Mouse (Mus musculus) CH12.LX (cell line): ENCODE results near the gene Dlg5. TPM values are rescaled to one million over a fixed set of nuclear protein-coding genes. Genes with fewer than 3 reads are reported as not detected.

Experiments
- DNase-seq: peaks from one replicate; pipeline ENCODE4 v3.0.0-alpha.2; 2013; ENCODE audit errors: extremely low read depth
- H3K27ac ChIP-seq: 2 replicates; pipeline ENCODE4 v1.5.1; 2012; ENCODE audit warnings: low read depth, mild to moderate bottlenecking, control low read depth, moderate library complexity; ENCODE audit not compliant: insufficient read depth
- H3K27me3 ChIP-seq: replicated peaks from 2 replicates; pipeline ENCODE3; 2012; ENCODE audit warnings: inconsistent platforms
- H3K36me3 ChIP-seq, 2 experiments: replicated peaks in 1 of 2; 2 replicates each; pipeline versions ENCODE3 to v1.6.1; 2012; ENCODE audit warnings: inconsistent platforms in 1 of 2, low read length in 1 of 2, mild to moderate bottlenecking in 1 of 2, mixed read lengths in 1 of 2, moderate library complexity in 1 of 2; ENCODE audit not compliant: control insufficient read depth in 1 of 2, insufficient read depth in 1 of 2
- H3K4me1 ChIP-seq, 2 experiments: 2 replicates each; pipeline ENCODE4 v1.6.1; 2012; ENCODE audit warnings: inconsistent platforms in 1 of 2, moderate library complexity in 1 of 2; ENCODE audit not compliant: insufficient read depth in 2 of 2, control insufficient read depth in 1 of 2
- H3K4me2 ChIP-seq: 2 replicates; pipeline ENCODE4 v1.6.1; 2012; ENCODE audit warnings: low read depth, mild to moderate bottlenecking, control low read depth; ENCODE audit not compliant: poor library complexity, insufficient read depth, severe bottlenecking
- H3K4me3 ChIP-seq, 3 experiments: fragments of 150-350 bp in 1 of 3; sonication (generic) in 1 of 3; replicated peaks in 1 of 3; 2 replicates each; pipeline versions ENCODE3 to v1.5.1; 2011 to 2012; ENCODE audit warnings: low read depth in 2 of 3, low read length in 2 of 3, mild to moderate bottlenecking in 2 of 3, moderate library complexity in 2 of 3, control low read depth in 1 of 3, improper control_type of control experiment in 1 of 3, inconsistent platforms in 1 of 3, mixed read lengths in 1 of 3; ENCODE audit not compliant: poor library complexity in 1 of 3
- H3K79me2 ChIP-seq: replicated peaks from 2 replicates; pipeline ENCODE4 v1.6.1; 2012; ENCODE audit warnings: mild to moderate bottlenecking, moderate library complexity; ENCODE audit not compliant: control insufficient read depth, poor library complexity, insufficient read depth, severe bottlenecking; ENCODE audit errors: extremely low read depth
- H3K9ac ChIP-seq: 2 replicates; pipeline ENCODE4 v1.6.1; 2012; ENCODE audit warnings: low read depth, mild to moderate bottlenecking, control low read depth, moderate library complexity; ENCODE audit not compliant: insufficient read depth
- H3K9me3 ChIP-seq: replicated peaks from 2 replicates; pipeline ENCODE3; 2012; ENCODE audit warnings: low read length, inconsistent platforms, mixed read lengths
- CHD2 ChIP-seq: IDR thresholded peaks from 2 replicates; pipeline ENCODE4 v1.6.1; 2011; ENCODE audit warnings: low read length, improper control_type of control experiment
- E2F4 ChIP-seq: IDR thresholded peaks from 2 replicates; pipeline ENCODE4 v1.6.1; 2011; ENCODE audit warnings: low read depth, low read length, improper control_type of control experiment; ENCODE audit not compliant: insufficient replicate concordance
- EP300 ChIP-seq: IDR thresholded peaks from 2 replicates; pipeline ENCODE4 v1.6.1; 2011; ENCODE audit warnings: low read length, improper control_type of control experiment
- GABPA ChIP-seq: IDR thresholded peaks from 2 replicates; pipeline ENCODE4 v1.6.1; 2012; ENCODE audit warnings: low read depth, low read length, improper control_type of control experiment, inconsistent platforms; ENCODE audit not compliant: insufficient replicate concordance
- HCFC1 ChIP-seq: IDR thresholded peaks from 2 replicates; pipeline ENCODE4 v1.6.1; 2012; ENCODE audit warnings: low read depth, mild to moderate bottlenecking, inconsistent platforms, low read length, improper control_type of control experiment
- IRF4 ChIP-seq: IDR thresholded peaks from 2 replicates; pipeline ENCODE4 v1.6.1; 2014; ENCODE audit warnings: low read depth, mild to moderate bottlenecking, inconsistent platforms, low read length, improper control_type of control experiment
- JUN ChIP-seq: IDR thresholded peaks from 2 replicates; pipeline ENCODE4 v1.6.1; 2011; ENCODE audit warnings: low read depth, mild to moderate bottlenecking, low read length, improper control_type of control experiment, moderate library complexity; ENCODE audit not compliant: insufficient read depth
- MAX ChIP-seq: IDR thresholded peaks from 2 replicates; pipeline ENCODE4 v1.6.1; 2011; ENCODE audit warnings: low read length, improper control_type of control experiment
- MAZ ChIP-seq: IDR thresholded peaks from 2 replicates; pipeline ENCODE4 v1.6.1; 2012; ENCODE audit warnings: low read depth, mild to moderate bottlenecking, inconsistent platforms, low read length, improper control_type of control experiment, moderate library complexity
- MEF2A ChIP-seq: IDR thresholded peaks from 2 replicates; pipeline ENCODE4 v1.6.1; 2014; ENCODE audit warnings: low read depth, mild to moderate bottlenecking, inconsistent platforms, low read length, improper control_type of control experiment, borderline replicate concordance
- MXI1 ChIP-seq: IDR thresholded peaks from 2 replicates; pipeline ENCODE4 v1.6.1; 2011; ENCODE audit warnings: mild to moderate bottlenecking, low read depth, low read length, improper control_type of control experiment
- MYC ChIP-seq: IDR thresholded peaks from 2 replicates; pipeline ENCODE4 v1.6.1; 2011; ENCODE audit warnings: low read depth, mild to moderate bottlenecking, improper control_type of control experiment, low read length
- NELFE ChIP-seq: IDR thresholded peaks from 2 replicates; pipeline ENCODE4 v1.6.1; 2011; ENCODE audit warnings: low read depth, low read length, improper control_type of control experiment
- NRF1 ChIP-seq: IDR thresholded peaks from 2 replicates; pipeline ENCODE4 v1.6.1; 2014; ENCODE audit warnings: low read depth, mild to moderate bottlenecking, inconsistent platforms, low read length, improper control_type of control experiment, moderate library complexity
- POLR2A ChIP-seq: IDR thresholded peaks from 2 replicates; pipeline ENCODE4 v1.6.1; 2011; ENCODE audit warnings: low read depth, mild to moderate bottlenecking, improper control_type of control experiment, low read length
- POLR2AphosphoS2 ChIP-seq: IDR thresholded peaks from 2 replicates; pipeline ENCODE4 v1.6.1; 2011; ENCODE audit warnings: low read depth, low read length, improper control_type of control experiment
- RAD21 ChIP-seq: IDR thresholded peaks from 2 replicates; pipeline ENCODE4 v1.6.1; 2011; ENCODE audit warnings: low read depth, mild to moderate bottlenecking, low read length, improper control_type of control experiment, moderate library complexity
- RCOR1 ChIP-seq: conservative IDR thresholded peaks from 2 replicates; pipeline ENCODE4 v1.6.1; 2012; ENCODE audit warnings: low read depth, mild to moderate bottlenecking, inconsistent platforms, low read length, improper control_type of control experiment
- SIN3A ChIP-seq: IDR thresholded peaks from 2 replicates; pipeline ENCODE4 v1.6.1; 2012; ENCODE audit warnings: low read length, improper control_type of control experiment, inconsistent platforms
- SMC3 ChIP-seq: IDR thresholded peaks from 2 replicates; pipeline ENCODE4 v1.6.1; 2011; ENCODE audit warnings: low read depth, low read length, improper control_type of control experiment
- TBP ChIP-seq: conservative IDR thresholded peaks from 2 replicates; pipeline ENCODE4 v1.6.1; 2011; ENCODE audit warnings: low read depth, low read length, improper control_type of control experiment
- TCF12 ChIP-seq: IDR thresholded peaks from 2 replicates; pipeline ENCODE4 v1.6.1; 2014; ENCODE audit warnings: low read depth, mild to moderate bottlenecking, inconsistent platforms, low read length, improper control_type of control experiment
- UBTF ChIP-seq: IDR thresholded peaks from 2 replicates; pipeline ENCODE4 v1.6.1; 2012; ENCODE audit warnings: low read depth, mild to moderate bottlenecking, inconsistent platforms, low read length, improper control_type of control experiment, moderate library complexity
- USF1 ChIP-seq: IDR thresholded peaks from 2 replicates; pipeline ENCODE4 v1.6.1; 2014; ENCODE audit warnings: low read depth, mild to moderate bottlenecking, inconsistent platforms, low read length, improper control_type of control experiment
- ZC3H11A ChIP-seq: IDR thresholded peaks from 2 replicates; pipeline ENCODE4 v1.6.1; 2012; ENCODE audit warnings: low read depth, mild to moderate bottlenecking, inconsistent platforms, low read length, improper control_type of control experiment
- ZKSCAN1 ChIP-seq: IDR thresholded peaks from 2 replicates; pipeline ENCODE4 v1.6.1; 2012; ENCODE audit warnings: low read depth, inconsistent platforms, low read length, improper control_type of control experiment, borderline replicate concordance
- ZMIZ1 ChIP-seq: IDR thresholded peaks from 2 replicates; pipeline ENCODE4 v1.6.1; 2012; ENCODE audit warnings: low read depth, mild to moderate bottlenecking, inconsistent platforms, low read length, improper control_type of control experiment
- dilution Hi-C: fragments of 300-500 bp; cut with MboI; formaldehyde crosslinking; loops from 2 replicates; pipeline ENCODE4 v1.14.3; 2020; ENCODE audit warnings: low sequenced_read_pairs; ENCODE audit not compliant: extremely low pct_unique_long_range_greater_than_20kb, extremely low pct_ligation_motif_present
- in situ Hi-C: fragments of 300-500 bp; cut with MboI; formaldehyde crosslinking; loops from 3 replicates; pipeline ENCODE4 v1.14.3; 2019; ENCODE audit warnings: low sequenced_read_pairs, low pct_ligation_motif_present, low pct_unique_long_range_greater_than_20kb, mixed read lengths
- polyA plus RNA-seq: library from polyadenylated mRNA; unstranded; fragments of >175 nt; gene quantifications from 2 replicates; pipeline ENCODE4 v1.2.1, GENCODE M21; 2012; ENCODE audit warnings: low read depth; ENCODE audit not compliant: insufficient read length
- total RNA-seq, 2 experiments: library from RNA; depleted of rRNA; stranded (reverse); fragments of 300-350 nt in 1 of 2; fragments of >200 nt in 1 of 2; gene quantifications; 2 replicates each; pipeline ENCODE4 v1.2.3; 2012 to 2014

Dlg5 gene
- total and polyA plus RNA-seq, 3 experiments = 0.07 to 0.76 TPM; not detected in 1

- no peak for TF ChIP-seq MAZ
- TF ChIP-seq RAD21 = no peak
- no peak for TF ChIP-seq GABPA
- no peak for TF ChIP-seq MAX
- TF ChIP-seq EP300 = no peak
- no peak for TF ChIP-seq IRF4
- no peak for TF ChIP-seq POLR2A
- no peak for TF ChIP-seq ZKSCAN1
- TF ChIP-seq E2F4 = no peak
- TF ChIP-seq CHD2 = no peak
- no peak for TF ChIP-seq ZMIZ1
Observed at GRCm38 (mm10) chr14:24234411-24234810, 11.3 kb downstream of the Dlg5 start.

DNA sequence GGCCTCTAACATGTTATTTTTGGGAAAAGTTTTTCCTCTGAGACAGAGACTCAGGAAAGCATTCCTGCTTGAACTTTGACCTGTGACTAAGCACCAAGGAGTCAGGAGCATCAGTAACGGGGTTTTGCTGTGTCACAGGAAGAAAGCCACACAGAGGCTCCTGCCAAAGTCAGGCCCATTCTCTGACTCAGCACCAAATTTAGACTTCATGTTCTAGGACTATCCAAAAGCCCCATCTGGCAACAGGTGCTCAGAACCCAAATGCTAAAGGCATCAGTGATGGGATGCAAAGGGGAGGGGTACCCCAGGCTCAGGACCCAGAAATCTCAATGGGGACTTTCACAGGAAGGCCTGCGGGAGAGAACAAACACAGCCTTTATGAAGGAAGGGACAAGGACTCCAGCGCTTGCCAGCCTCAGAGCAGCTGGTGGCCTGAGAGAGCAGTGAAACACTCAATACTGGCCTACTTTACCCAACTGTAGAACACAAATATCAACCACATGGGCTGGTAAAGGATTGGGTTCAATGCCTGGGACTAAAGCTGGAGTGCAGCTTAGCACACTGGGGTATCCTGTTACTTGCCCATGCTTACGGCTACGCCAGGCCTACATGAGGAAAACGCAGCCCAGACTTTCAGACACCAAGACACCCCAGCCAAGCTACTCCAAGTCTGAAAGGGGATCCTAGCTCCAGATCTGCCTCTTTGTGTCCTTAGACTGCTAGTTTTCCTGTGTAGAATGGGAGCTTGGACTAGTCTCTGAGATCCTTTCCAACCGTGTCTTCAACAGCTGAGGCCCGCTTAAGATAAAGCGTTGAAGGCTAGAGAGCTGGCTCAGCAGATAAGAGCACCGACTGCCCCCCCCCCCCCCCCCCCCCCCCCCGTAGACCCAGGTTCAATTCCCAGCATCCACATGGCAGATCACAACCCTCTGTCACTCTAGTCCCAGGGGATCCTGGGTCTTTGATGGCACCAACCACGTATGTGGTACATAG lies 12.8 kb downstream of the Dlg5 start:
- Histone ChIP-seq H3K4me3 (no peak overlapping the region), H3K4me2 (no peak overlapping the region), H3K9me3 (peaks cover 45% of the 10 kb centered on the region), H3K79me2 (no peaks in the 10 kb centered on the region), H3K9ac (no peak overlapping the region), H3K27ac (no peak overlapping the region), H3K27me3 (peaks cover 6% of the 10 kb centered on the region), H3K36me3 (no peaks in the 10 kb centered on the region), H3K4me1 (no peaks in the 10 kb centered on the region; a peak in 1 of 4 replicates)
- dilution Hi-C loops = no loop called here
- TF ChIP-seq MYC (no peak), IRF4 (no peak), NELFE (no peak), JUN (no peak), ZC3H11A (no peak), NRF1 (no peak), TCF12 (no peak), SMC3 (no peak), GABPA (no peak), ZKSCAN1 (no peak), MEF2A (no peak), MXI1 (no peak), TBP (no peak), SIN3A (no peak), RCOR1 (no peak), MAZ (no peak), POLR2AphosphoS2 (no peak), UBTF (no peak), HCFC1 (no peak), USF1 (no peak)
- in situ Hi-C loops = no loop called here
- no peak for DNase-seq

More at GRCm38 (mm10) chr14:24234411-24234810, 11.3 kb downstream of the Dlg5 start:
- Histone ChIP-seq H3K4me1 (peaks cover 0 to 5% of the 10 kb centered on the region in 2 experiments; a peak in 1 of 4 replicates), H3K4me2 (no peak overlapping the region), H3K27ac (no peak overlapping the region), H3K27me3 (peaks cover 3% of the 10 kb centered on the region), H3K9ac (no peak overlapping the region), H3K79me2 (no peaks in the 10 kb centered on the region), H3K9me3 (peaks cover 41% of the 10 kb centered on the region), H3K4me3 (no peak overlapping the region), H3K36me3 (no peaks in the 10 kb centered on the region)
- no peak for DNase-seq
- dilution Hi-C loops = no loop called here
- in situ Hi-C loops = no loop called here
